Mouse (Mus musculus) stomach, embryonic 14.5 days (tissue): ENCODE results near the gene Atf5. TPM values are rescaled to one million over a fixed set of nuclear protein-coding genes. Genes with fewer than 3 reads are reported as not detected.

ENCODE experiments used
- ATAC-seq: fragments of 200-750 bp; cut with Nextera tagmentation; 2 replicates; pipeline ENCODE4 v1.8.0; 2017; ENCODE audit warnings: low read depth, moderate TSS enrichment; ENCODE audit not compliant: insufficient number of reproducible peaks, insufficient read depth, low FRiP score
- H3K27ac ChIP-seq: fragments of 300-500 bp; sonication (generic); 2 replicates; pipeline ENCODE4 v1.5.1; 2014; ENCODE audit warnings: mild to moderate bottlenecking, low read length, moderate library complexity, mixed read lengths
- H3K27me3 ChIP-seq: fragments of 300-500 bp; sonication (generic); 2 replicates; pipeline ENCODE4 v1.6.1; 2014; ENCODE audit warnings: low read length, control low read depth, mixed read lengths; ENCODE audit not compliant: control insufficient read depth, insufficient read depth
- H3K36me3 ChIP-seq: fragments of 300-500 bp; sonication (generic); 2 replicates; pipeline ENCODE4 v1.6.1; 2014; ENCODE audit warnings: mild to moderate bottlenecking, control low read depth, low read length, moderate library complexity, mixed read lengths; ENCODE audit not compliant: control insufficient read depth, insufficient read depth
- H3K4me1 ChIP-seq: fragments of 300-500 bp; sonication (generic); 2 replicates; pipeline ENCODE4 v1.6.1; 2014; ENCODE audit warnings: low read length, control low read depth, mixed read lengths; ENCODE audit not compliant: control insufficient read depth, insufficient read depth
- H3K4me2 ChIP-seq: fragments of 300-500 bp; sonication (generic); replicated peaks from 2 replicates; pipeline ENCODE4 v1.6.1; 2014; ENCODE audit warnings: low read depth, low read length, control low read depth
- H3K4me3 ChIP-seq: fragments of 300-500 bp; sonication (generic); 2 replicates; pipeline ENCODE4 v1.5.1; 2014; ENCODE audit warnings: low read depth, low read length, control low read depth
- H3K9ac ChIP-seq: fragments of 300-500 bp; sonication (generic); replicated peaks from 2 replicates; pipeline ENCODE4 v1.6.1; 2014; ENCODE audit warnings: low read depth, mild to moderate bottlenecking, control low read depth, low read length, moderate library complexity, mixed read lengths
- H3K9me3 ChIP-seq: fragments of 300-500 bp; sonication (generic); 2 replicates; pipeline ENCODE4 v1.6.1; 2016; ENCODE audit warnings: low read depth, low read length, control low read depth; ENCODE audit not compliant: control insufficient read depth
- WGBS: fragments of 180-500 bp; shearing (Covaris S2); extraction: QIAGEN DNeasy Blood & Tissue Kit; methylation state at CpG from one replicate; pipeline ENCODE4 v1.1.7; 2014; 5-methylcytosine and 5-hydroxymethylcytosine counted together
- polyA plus RNA-seq: library from polyadenylated mRNA; unstranded; fragments of >200 nt; fragmentation: Nextera tagmentation; extraction: Ambion mirVana; gene quantifications from 2 replicates; pipeline ENCODE4 v1.2.1, GENCODE M21; 2014

Atf5 gene
- polyA plus RNA-seq, 1 experiment from 2014 or later, result 3.1 TPM

DNA sequence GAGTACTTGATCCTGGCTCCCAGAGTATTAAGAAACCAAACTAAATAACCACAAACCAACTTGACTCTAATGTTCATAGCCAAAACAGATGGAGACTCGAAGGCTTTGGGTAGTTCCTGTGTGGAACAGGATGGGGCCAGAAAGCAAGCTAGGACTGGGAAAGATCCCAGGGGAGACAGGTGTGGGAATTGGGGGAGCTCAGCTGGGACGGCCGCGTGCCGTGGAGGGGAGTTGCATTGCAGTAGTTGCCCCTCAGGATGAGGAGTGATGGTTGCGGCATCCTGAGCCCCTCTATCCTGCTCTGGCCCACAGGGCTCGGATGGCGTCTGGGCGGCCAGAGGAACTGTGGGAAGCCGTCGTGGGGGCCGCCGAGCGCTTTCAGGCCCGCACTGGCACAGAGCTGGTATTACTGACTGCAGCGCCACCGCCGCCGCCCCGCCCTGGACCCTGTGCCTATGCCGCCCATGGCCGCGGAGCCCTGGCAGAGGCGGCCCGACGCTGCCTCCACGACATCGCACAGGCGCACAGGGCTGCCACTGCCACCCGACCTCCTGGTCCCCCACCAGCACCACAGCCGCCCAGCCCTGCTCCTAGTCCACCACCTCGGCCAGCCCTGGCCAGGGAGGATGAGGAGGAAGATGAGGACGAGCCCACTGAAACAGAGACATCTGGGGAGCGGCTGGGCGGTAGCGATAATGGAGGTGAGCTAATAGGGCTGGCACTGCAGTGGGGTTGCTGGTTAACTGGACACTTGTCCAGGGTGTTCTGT lies 36.0 kb upstream of the Atf5 start:
- 90% methylated on average over 36 of the region's 36 CpGs for WGBS
- no peak overlapping the region for H3K9ac ChIP-seq
- H3K4me1 ChIP-seq, result peaks cover 42% of the 10 kb centered on the region

DNA sequence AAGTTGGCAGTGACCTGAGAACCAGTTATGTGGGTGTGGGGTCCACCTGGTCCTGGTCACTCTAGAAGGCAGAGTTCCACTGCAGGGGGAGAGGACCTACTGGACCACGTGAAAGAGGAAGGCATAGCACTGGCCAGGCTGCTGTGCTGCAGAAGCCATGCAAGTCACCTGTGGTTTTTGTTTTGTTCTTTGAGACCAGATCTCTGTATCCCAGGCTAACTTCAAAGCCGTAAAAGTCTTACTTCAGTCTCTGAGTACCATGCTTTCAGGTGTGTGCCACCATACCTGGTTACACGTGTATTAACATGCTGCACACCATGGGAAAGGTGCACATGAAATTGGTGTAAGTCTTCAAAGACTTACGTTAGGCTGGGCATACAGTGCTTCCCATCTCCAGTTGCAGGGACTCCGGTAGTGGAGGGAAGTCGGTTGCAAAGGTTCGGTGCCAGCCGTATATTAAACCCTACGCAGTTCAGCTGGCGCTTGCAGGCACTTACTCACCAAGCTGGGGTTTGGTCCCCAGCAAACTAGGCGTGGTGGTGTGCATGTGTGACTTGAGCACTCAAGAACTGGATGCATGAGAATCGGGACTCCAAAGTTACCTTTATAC lies 35.3 kb upstream of the Atf5 start:
- WGBS, result 90% methylated on average over 12 of the region's 12 CpGs
- Histone ChIP-seq H3K4me1 (peaks cover 43% of the 10 kb centered on the region), H3K27ac (no peak overlapping the region), H3K9me3 (no peaks in the 10 kb centered on the region), H3K36me3 (peaks cover 13% of the 10 kb centered on the region), H3K4me3 (no peak overlapping the region), H3K4me2 (no peak overlapping the region), H3K9ac (no peak overlapping the region), H3K27me3 (no peaks in the 10 kb centered on the region)
- no peak for ATAC-seq

More for the DNA sequence above, 36.0 kb upstream of the Atf5 start:
- no peaks in the 10 kb centered on the region for H3K9me3 ChIP-seq
- no peaks in the 10 kb centered on the region for H3K27me3 ChIP-seq
- H3K27ac ChIP-seq, result no peak overlapping the region
- no peak overlapping the region for H3K4me2 ChIP-seq
- ATAC-seq, result no peak
- peaks cover 10% of the 10 kb centered on the region for H3K36me3 ChIP-seq
- no peak overlapping the region for H3K4me3 ChIP-seq

GRCm38 (mm10) chr7:44850789-44851624 lies 34.5 kb upstream of the Atf5 start:
- Histone ChIP-seq H3K9me3 (no peaks in the 10 kb centered on the region), H3K27ac (peak overlapping the region; percentile 99; the same call in 1 of the 2 replicates), H3K4me2 (peak overlapping the region; percentile 94), H3K36me3 (peaks cover 19% of the 10 kb centered on the region), H3K9ac (peak overlapping the region; percentile 80), H3K27me3 (no peaks in the 10 kb centered on the region), H3K4me3 (peak overlapping the region; percentile 73), H3K4me1 (peaks cover 40% of the 10 kb centered on the region)
- ATAC-seq, result no peak
- WGBS, result 80% methylated on average over 8 of the region's 8 CpGs

GRCm38 (mm10) chr7:44850146-44850545 lies 33.7 kb upstream of the Atf5 start:
- no peaks in the 10 kb centered on the region for H3K27me3 ChIP-seq
- H3K4me3 ChIP-seq, result peak overlapping the region; percentile 73
- H3K4me2 ChIP-seq, result peak overlapping the region; percentile 94
- peaks cover 28% of the 10 kb centered on the region for H3K36me3 ChIP-seq
- H3K27ac ChIP-seq, result peak overlapping the region; percentile 99
- H3K9ac ChIP-seq, result peak overlapping the region; percentile 80
- peaks cover 36% of the 10 kb centered on the region for H3K4me1 ChIP-seq
- ATAC-seq, result peak; percentile 33; the same call in 1 of the 2 replicates
- H3K9me3 ChIP-seq, result no peaks in the 10 kb centered on the region
- WGBS, result 1% methylated on average over 33 of the region's 33 CpGs

DNA sequence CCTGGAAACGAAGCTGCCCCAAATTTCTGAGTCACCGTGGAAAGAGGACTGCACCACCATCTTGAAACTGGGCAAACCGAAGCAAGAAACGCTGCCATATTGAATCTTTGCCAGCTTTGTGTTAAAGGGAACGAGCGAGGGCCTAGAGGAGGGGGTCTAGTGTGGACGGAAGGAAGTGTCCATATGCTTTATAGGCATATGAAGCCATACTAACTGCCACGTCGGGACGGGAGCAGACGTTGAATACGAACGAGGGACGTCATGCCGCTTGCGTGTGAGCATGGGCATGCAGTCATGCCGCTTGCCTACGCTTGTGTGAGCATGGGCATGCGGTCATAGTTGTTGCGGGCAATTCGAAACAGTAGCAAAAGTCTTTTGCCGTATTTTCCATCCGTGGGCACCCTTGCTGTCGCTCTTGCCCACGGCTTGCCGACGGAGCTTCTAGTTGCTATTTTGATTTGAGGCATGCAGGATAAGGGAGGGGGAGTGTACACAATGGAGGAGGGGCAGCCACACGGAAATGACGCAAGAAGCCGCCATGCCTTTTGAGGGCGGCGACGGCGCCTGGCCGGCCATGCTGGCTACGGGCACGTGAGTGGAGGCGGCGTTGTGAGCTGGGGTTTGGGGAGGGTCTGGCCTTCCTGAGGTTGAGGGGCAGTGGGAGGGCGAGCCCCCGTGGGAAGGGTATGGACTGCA lies 33.1 kb upstream of the Atf5 start:
- ATAC-seq, result peak; percentile 63
- Histone ChIP-seq H3K36me3 (peaks cover 33% of the 10 kb centered on the region), H3K27me3 (no peaks in the 10 kb centered on the region), H3K4me2 (peak overlapping the region; percentile 94), H3K4me3 (peak overlapping the region; percentile 73), H3K9ac (peak overlapping the region; percentile 80), H3K9me3 (no peaks in the 10 kb centered on the region), H3K4me1 (peaks cover 33% of the 10 kb centered on the region), H3K27ac (peak overlapping the region; percentile 99)
- under 1% methylated on average over 41 of the region's 41 CpGs for WGBS

- peak; percentile 86 for ATAC-seq
- Histone ChIP-seq H3K27ac (peak within 1 kb of the TSS; percentile 99), H3K36me3 (peaks cover 41% of the 10 kb centered on the region), H3K9ac (peak within 1 kb of the TSS; percentile 80), H3K4me3 (peak within 1 kb of the TSS; percentile 73), H3K4me1 (peaks cover 27% of the 10 kb centered on the region), H3K4me2 (peak within 1 kb of the TSS; percentile 94), H3K9me3 (no peaks in the 10 kb centered on the region), H3K27me3 (no peaks in the 10 kb centered on the region)
- WGBS, result under 1% methylated on average over 54 of the region's 54 CpGs
Measured at GRCm38 (mm10) chr7:44848561-44849415, 32.3 kb upstream of the Atf5 start, which contains the start of the genes Akt1s1 and Tbc1d17. Gene Akt1s1 (plus strand): TSS chr7:44848991. Gene Tbc1d17 (minus strand): TSS chr7:44849079.

DNA sequence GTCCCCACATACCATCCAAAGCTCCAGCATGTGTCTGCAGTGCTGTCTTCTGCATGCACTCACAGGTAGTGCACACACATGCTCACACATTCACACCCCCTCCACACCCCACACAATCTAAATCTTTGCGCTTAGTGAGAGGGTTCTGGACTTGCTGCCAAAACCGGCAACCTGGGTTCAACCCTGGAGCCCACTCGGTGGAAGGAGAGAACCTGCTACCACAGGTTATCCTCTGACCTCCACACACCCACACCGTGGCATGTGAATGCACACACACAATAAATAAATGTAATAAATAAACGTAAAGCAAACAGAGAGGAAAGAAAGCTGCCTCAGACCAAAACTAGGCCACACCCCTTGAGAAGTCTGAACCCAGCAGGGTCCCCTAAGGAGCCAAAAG lies 31.3 kb upstream of the Atf5 start:
- Histone ChIP-seq H3K9me3 (no peaks in the 10 kb centered on the region), H3K27me3 (no peaks in the 10 kb centered on the region), H3K4me3 (peak overlapping the region; percentile 73), H3K36me3 (peaks cover 45% of the 10 kb centered on the region), H3K4me2 (peak overlapping the region; percentile 94), H3K4me1 (peaks cover 18% of the 10 kb centered on the region), H3K9ac (0 out of 2 replicates have a peak overlapping the region, but pooled peaks have one; percentile 10), H3K27ac (no peak overlapping the region)
- ATAC-seq, result no peak
- 74% methylated on average over 5 of the region's 5 CpGs for WGBS
